Mouse (Mus musculus) cerebellum, adult 2 months (tissue): ENCODE results near the gene Prdm4. TPM values are rescaled to one million over a fixed set of nuclear protein-coding genes. Genes with fewer than 3 reads are reported as not detected.

ENCODE experiments used
- DNase-seq, 2 experiments: peaks; one replicate each; pipeline ENCODE4 v3.0.0; 2021
- H3K27ac ChIP-seq: fragments of 200-500 bp; 2 replicates; pipeline ENCODE4 v1.5.1; 2012; ENCODE audit warnings: low read length, control low read depth, inconsistent platforms; ENCODE audit not compliant: insufficient read depth
- H3K27me3 ChIP-seq: fragments of 200-500 bp; 2 replicates; pipeline ENCODE4 v1.6.1; 2012; ENCODE audit warnings: inconsistent platforms, mild to moderate bottlenecking, low read length, moderate library complexity; ENCODE audit not compliant: control insufficient read depth, insufficient read depth
- H3K4me1 ChIP-seq: fragments of 200-500 bp; 2 replicates; pipeline ENCODE4 v1.6.1; 2011; ENCODE audit warnings: low read length; ENCODE audit not compliant: control insufficient read depth, insufficient read depth
- H3K4me3 ChIP-seq: fragments of 200-500 bp; replicated peaks from 2 replicates; pipeline ENCODE3; 2011; ENCODE audit warnings: mild to moderate bottlenecking, low read depth, low read length, control low read depth; ENCODE audit not compliant: insufficient read depth
- CTCF ChIP-seq: fragments of 200-500 bp; IDR thresholded peaks from 2 replicates; pipeline ENCODE4 v1.5.1; 2011; ENCODE audit warnings: low read depth, mild to moderate bottlenecking, control low read depth, low read length, moderate library complexity, borderline replicate concordance; ENCODE audit not compliant: insufficient read depth
- POLR2A ChIP-seq: fragments of 200-500 bp; IDR thresholded peaks from 2 replicates; pipeline ENCODE4 v1.6.1; 2011; ENCODE audit warnings: low read length, control low read depth, borderline replicate concordance; ENCODE audit not compliant: insufficient read depth
- whole genome bisulfite sequencing: fragments of 180-500 bp; shearing (Covaris S2); methylation state at CpG from one replicate; pipeline ENCODE4 v1.1.7; 2018; 5-methylcytosine and 5-hydroxymethylcytosine counted together
- polyA plus RNA-seq: library from polyadenylated mRNA; depleted of rRNA; stranded (reverse); fragments of >200 nt; gene quantifications from 2 replicates; pipeline ENCODE4 v1.2.3, GENCODE M21; 2012

Gene Prdm4
- polyA plus RNA-seq, 1 experiment: 27.8 TPM

DNA sequence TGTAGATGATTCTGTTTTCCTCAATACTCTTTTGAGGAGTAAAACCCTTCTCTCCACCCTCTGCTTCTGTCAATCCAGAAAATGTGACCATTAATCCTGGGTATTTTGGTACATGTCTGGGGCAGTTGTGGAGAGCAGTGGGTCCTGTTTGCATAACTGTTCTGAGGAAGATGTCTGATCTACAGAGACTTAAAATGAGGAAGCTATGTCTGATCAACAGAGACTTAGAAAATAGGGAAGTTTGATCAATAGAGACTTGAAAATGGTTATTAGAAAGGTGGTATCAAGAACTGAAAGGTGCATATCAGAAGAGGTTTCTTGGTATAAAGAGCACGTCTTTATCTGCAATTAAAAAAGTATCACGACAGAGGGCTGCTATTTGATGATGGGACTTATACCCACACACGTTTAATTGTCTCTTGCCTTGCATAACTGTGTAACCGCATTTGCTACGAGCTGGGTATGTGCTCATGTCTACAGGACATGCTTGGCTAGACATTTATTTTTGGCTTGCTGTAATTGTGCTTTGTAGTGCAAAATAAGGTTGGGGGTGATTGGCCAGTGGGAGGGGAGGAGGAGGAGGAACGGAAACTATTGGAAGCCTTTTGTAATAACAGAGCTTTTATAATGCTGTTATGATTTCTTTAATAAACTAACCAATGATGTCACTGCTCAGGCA, 35.0 kb upstream of the Prdm4 start:
- TF ChIP-seq POLR2A: no peak
- TF ChIP-seq CTCF: no peak
- H3K4me3 ChIP-seq: no peak overlapping the region
- no peak overlapping the region for H3K27ac ChIP-seq
- WGBS: 85% methylated on average over 6 of the region's 6 CpGs
- no peak for DNase-seq
- no peaks in the 10 kb centered on the region for H3K27me3 ChIP-seq
- H3K4me1 ChIP-seq: peaks cover 8% of the 10 kb centered on the region

DNA sequence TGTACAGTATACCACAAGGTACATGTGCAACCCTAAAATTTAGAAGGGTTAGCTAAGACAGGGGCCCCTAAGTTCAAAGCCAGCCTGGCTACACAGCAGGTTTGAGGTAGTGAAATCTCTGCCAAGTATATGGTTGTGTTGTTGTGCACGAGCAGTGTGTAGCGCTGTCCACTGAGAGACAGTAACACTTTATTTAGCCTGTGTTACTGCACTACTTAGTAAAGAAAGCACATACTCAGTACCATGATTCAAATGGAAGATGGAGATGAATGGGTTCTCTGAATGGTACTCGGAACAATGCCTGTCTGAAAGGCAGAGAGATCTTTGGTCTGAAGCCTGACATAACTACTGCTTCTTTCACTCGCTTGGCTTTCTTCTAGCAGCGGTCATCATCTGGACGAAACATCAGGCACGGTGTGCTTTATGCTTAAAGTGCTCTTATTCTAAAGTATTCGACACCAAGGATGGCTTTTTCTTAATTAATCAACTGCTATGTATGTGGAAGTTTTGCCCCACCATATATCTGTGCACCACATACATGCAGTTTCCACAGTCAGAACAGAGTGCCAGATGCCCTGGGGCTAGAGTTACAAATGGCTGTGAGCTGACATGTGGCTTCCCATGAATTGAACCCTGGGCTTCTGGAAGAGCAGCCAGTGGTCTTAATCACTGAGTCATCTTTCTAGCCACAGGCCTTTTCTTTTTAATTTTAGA, 31.7 kb upstream of the Prdm4 start:
- TF ChIP-seq POLR2A (no peak), CTCF (no peak)
- H3K27me3 ChIP-seq: no peaks in the 10 kb centered on the region
- 87% methylated on average over 8 of the region's 8 CpGs for WGBS

DNA sequence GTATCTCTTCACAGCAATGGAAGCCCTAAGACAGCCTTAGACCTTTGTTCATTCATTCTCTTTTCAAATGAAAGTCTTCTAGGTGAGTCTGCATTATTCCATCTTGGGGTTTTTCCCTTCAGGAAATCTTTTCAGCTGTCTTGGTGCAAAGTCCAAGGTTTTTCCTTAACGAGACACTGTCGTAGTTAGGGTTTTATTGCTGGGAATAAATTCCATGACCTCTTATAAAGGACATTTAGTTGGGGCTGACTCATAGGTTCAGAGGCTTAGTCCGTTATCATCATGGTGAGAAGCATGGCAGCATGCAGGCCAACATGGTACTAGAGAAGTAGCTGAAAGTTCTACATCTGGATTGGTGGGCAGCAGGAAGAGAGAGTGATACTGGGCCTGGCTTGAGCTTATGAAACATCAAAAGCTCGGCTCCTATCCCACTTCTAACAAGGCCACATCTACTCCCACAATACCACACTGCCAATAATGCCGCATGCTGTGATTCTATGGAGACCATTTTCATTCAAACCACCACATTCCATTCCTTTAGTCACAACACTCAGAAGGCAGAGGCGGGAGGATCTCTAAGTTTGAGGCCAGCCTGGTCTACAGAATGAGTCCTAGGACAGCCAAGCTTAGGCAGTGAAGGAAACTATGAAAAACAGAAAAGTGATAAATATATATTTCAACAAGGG, 19.5 kb upstream of the Prdm4 start:
- H3K4me3 ChIP-seq: no peak overlapping the region
- H3K27me3 ChIP-seq: no peaks in the 10 kb centered on the region
- no peak for DNase-seq
- no peak for TF ChIP-seq POLR2A
- TF ChIP-seq CTCF: no peak
- WGBS: 96% methylated on average over 6 of the region's 6 CpGs
- no peaks in the 10 kb centered on the region for H3K4me1 ChIP-seq
- no peak overlapping the region for H3K27ac ChIP-seq

More for the DNA sequence above, 31.7 kb upstream of the Prdm4 start:
- Histone ChIP-seq H3K27ac (no peak overlapping the region), H3K4me1 (peaks cover 4% of the 10 kb centered on the region), H3K4me3 (no peak overlapping the region)
- DNase-seq: no peak

DNA sequence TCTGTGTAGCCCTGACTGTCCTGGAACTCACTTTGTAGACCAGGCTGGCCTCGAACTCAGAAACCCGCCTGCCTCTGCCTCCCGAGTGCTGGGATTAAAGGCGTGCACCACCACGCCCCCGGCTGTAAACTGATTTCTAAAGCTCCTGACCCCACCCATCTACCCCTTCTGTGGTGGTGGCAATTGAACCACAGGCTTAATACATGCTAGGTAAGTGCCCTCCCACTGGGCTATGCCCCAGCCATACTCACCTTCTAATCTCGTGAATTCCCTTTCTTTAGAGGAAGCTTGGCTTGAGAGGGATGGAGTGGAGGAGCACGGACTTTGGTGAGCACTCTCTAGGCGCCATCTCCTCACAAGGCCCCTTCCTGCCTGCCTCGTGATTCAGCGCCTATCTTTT, 13.0 kb upstream of the Prdm4 start:
- Histone ChIP-seq H3K4me3 (no peak overlapping the region), H3K27me3 (no peaks in the 10 kb centered on the region), H3K27ac (no peak overlapping the region), H3K4me1 (peaks cover 9% of the 10 kb centered on the region; the same call in 1 of the 2 replicates)
- TF ChIP-seq CTCF (no peak), POLR2A (no peak)
- no peak for DNase-seq
- 92% methylated on average over 11 of the region's 11 CpGs for WGBS

DNA sequence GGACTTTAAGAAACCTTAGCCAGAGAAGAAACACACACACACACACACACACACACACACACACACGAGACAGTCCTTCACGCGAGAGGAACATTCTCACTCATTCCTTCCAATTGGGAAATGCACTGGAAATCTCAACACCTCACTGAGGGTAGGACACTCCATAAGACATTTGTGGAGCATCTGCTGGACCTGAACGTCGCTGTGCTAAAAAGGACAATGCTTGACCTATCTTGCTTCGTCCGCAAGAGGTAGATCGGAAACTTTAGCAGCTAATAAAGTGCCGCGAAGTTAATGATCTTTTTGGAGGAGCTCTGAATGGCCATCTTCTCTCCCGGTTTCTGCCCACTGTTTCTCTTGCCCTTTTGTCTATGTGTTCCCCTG, 12.3 kb upstream of the Prdm4 start:
- Histone ChIP-seq H3K27me3 (no peaks in the 10 kb centered on the region), H3K4me3 (peak overlapping the region; percentile 67), H3K27ac (no peak overlapping the region), H3K4me1 (peaks cover 9% of the 10 kb centered on the region; the same call in 1 of the 2 replicates)
- WGBS: 30% methylated on average over 11 of the region's 11 CpGs
- DNase-seq: peak; percentile 16 to 33
- TF ChIP-seq CTCF (no peak), POLR2A (no peak)

DNA sequence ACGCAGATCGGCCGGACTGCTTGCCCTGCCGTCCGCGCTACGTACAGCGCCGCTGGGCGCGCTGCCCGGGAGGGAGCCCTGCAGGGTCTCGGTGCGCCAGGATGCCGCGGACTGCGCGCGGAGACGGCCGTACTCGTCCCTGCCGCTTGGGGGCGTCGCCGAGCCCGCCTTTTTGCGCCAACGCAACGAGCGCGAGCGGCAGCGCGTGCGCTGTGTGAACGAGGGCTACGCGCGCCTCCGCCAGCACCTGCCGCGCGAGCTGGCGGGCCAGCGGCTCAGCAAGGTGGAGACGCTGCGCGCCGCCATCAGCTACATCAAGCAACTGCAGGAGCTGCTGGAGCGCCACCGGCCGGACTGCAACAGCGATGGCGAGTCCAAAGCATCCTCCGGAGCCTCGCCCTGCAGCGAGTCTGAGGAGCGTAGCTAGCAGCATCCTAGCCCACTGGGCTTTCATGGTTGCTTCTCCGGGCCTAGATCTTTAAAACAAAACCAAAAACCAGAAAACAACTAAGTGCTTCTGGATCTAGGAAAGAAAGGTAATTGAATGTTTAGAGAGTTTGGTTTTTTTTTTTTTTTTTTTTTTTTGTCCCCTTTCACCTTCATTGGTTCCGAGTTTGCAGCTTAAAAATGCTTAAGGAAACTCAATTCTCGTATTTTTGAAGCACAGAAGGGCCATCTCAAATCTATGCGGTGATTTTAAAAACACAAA, 11.7 kb upstream of the Prdm4 start:
- Histone ChIP-seq H3K4me1 (peaks cover 9% of the 10 kb centered on the region; the same call in 1 of the 2 replicates), H3K4me3 (peak overlapping the region; percentile 67), H3K27me3 (no peaks in the 10 kb centered on the region), H3K27ac (peak overlapping the region; percentile 0; the same call in 1 of the 2 replicates)
- peak; percentile 89 to 90 for DNase-seq
- WGBS: under 1% methylated on average over 63 of the region's 63 CpGs
- peak; percentile 78 for TF ChIP-seq POLR2A
- TF ChIP-seq CTCF: peak; percentile 63
